Mouse (Mus musculus): ENCODE results near the gene Stap2. TPM values are rescaled to one million over a fixed set of nuclear protein-coding genes. Genes with fewer than 3 reads are reported as not detected.

Stap2 gene
- polyA plus RNA-seq, 1 experiment: 60.4 TPM

DNA sequence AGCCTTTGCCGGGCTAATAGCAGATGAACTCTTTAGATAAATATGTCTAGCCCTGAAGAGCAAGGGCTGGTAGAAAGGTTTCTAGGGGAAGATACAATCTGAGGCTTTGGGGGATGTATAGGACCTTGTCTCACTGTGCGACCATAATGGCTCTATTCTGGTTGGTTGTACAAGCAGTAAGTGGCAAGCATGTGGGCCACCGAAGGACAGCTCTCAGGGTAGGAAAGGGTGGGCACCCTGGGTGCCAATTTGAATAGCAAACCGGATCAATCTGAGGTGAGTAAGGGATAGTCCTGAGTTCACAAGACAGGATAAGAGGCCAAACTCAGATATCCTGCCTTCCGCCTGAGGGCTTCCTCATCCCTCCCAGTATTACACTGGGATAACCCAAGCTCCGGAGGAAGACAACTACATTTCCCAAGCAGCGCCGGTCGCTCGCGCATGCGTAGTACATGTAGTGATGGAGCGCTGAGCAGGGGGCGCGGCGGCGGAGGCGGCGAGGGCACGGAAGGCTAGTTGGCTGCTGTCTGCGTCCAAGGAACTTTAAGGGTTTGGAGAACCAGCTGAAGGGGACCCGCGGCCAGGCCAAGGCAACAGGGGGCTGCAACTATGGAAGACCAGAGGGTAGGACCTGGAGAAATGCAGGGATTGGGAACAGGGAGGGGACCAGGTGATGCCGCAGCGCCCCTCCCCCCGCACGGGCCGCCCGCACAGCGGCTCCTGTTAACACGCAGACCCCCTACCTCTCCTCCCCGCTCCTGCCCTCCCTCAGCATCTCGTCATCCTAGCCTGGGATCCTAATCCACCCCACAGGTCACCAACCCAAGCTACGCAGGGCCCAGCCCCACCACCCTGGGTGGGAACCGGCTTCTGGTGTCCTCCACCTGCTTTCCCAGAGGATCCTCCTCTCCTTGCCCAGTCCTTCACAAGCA lies 19.1 kb downstream of the Stap2 start, which contains the start of gene Fsd1:
TSS of gene Fsd1 (plus strand) at position 480 of the 932 bp plus-strand sequence.
- no peak for DNase-seq
- TF ChIP-seq CTCF (IDR thresholded peaks at IDR 0.05; ENCODE audit: insufficient read depth, low read length) (no peak), POLR2A (IDR thresholded peaks at IDR 0.05; ENCODE audit: borderline replicate concordance, extremely low read depth, low read depth, low read length) (no peak)
- Histone ChIP-seq H3K4me1 (ENCODE audit: control insufficient read depth, insufficient read depth, low read length) (no peaks in the 10 kb centered on the region), H3K4me3 (replicated peaks; ENCODE audit: extremely low read depth, low read depth, low read length) (no peak within 1 kb of the TSS)
- 7% methylated on average over 35 of the region's 35 CpGs for WGBS

DNA sequence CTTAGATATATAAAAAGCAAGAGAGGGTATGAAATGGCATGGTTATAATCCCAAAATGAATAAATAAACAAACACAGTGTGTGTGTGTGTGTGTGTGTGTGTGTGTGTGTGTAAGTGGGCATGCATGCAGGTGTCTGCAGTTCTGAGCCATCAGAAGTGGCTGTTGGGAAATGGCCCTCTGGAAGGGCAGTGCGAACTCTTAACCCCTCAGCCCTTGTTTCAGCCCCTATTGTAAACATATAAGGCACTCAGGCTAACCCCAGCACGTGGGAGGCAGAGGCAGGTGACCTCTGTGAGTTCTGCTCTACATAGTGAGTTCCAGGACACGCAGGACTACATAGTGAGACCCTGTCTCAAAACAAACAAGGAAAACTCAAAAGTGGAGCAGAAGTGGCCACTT lies 28.1 kb downstream of the Stap2 start:
- no peak for DNase-seq
- H3K4me3 ChIP-seq (replicated peaks; ENCODE audit: extremely low read depth, low read depth, low read length): no peak overlapping the region
- H3K4me1 ChIP-seq (ENCODE audit: control insufficient read depth, insufficient read depth, low read length): 0 out of 2 replicates have a peak, but pooled peaks cover 3% of the 10 kb centered on the region
- WGBS: 41% methylated on average over 3 of the region's 3 CpGs
- TF ChIP-seq POLR2A (IDR thresholded peaks at IDR 0.05; ENCODE audit: borderline replicate concordance, extremely low read depth, low read depth, low read length): no peak

DNA sequence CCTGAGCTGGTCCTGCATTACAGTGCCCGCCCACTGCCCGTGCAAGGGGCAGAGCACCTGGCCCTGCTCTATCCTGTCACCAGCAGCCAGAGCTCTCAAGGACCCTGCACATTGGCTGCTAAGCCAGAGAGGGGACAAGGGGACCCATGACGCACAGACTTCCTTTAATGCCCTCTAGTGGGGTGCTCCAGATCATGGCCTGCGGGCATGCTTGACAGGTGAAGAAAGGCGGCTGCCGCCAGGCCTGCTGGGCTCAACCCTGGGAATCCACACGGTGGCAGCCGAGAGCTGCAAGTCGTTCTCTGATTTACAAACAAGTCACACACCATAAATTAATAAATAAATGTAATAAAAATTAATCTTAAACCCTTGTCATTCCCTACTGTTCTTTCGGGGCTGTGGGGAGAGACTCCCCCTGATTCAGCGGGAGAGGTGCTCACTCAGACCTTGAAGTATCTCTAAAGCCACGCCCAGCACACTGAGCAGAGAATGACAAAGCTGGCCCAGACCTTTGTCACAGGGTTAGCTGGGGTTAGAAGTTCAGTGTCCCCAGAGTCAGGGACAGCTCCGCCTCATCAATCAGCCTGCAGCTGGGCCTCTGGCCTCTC lies 29.0 kb downstream of the Stap2 start:
- peak; percentile 78 for DNase-seq
- Histone ChIP-seq H3K4me3 (replicated peaks; ENCODE audit: extremely low read depth, low read depth, low read length) (no peak overlapping the region), H3K4me1 (ENCODE audit: control insufficient read depth, insufficient read depth, low read length) (0 out of 2 replicates have a peak, but pooled peaks cover 3% of the 10 kb centered on the region)
- TF ChIP-seq POLR2A (IDR thresholded peaks at IDR 0.05; ENCODE audit: borderline replicate concordance, extremely low read depth, low read depth, low read length) (no peak), CTCF (IDR thresholded peaks at IDR 0.05; ENCODE audit: insufficient read depth, low read length) (peak; percentile 79)
- 14% methylated on average over 13 of the region's 13 CpGs for WGBS

DNA sequence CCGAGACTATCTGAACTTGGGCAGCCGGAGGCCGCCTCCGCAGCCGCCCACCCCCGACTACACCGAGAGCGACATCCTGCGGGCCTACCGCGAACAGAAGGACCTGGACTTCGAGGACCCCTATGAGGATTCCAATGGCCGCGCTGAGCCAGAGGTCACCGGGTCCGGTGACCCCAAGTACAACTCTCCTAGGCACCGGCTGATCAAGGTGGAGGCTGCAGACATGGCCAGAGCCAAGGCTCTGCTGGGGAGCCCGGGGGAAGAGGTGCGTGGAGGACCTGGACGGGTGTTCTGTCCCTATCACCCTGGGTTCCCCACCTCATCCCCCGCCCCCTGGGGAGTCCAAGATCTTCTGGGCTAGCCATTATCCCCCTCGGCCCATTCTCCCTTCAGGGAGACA lies 33.9 kb downstream of the Stap2 start:
- DNase-seq: no peak
- WGBS: 40% methylated on average over 22 of the region's 22 CpGs
- no peak for TF ChIP-seq POLR2A (IDR thresholded peaks at IDR 0.05; ENCODE audit: borderline replicate concordance, extremely low read depth, low read depth, low read length)
- no peak for TF ChIP-seq CTCF (IDR thresholded peaks at IDR 0.05; ENCODE audit: insufficient read depth, low read length)
- peaks cover under 1% of the 10 kb centered on the region; the same call in 1 of the 2 replicates for H3K4me1 ChIP-seq (ENCODE audit: control insufficient read depth, insufficient read depth, low read length)
- H3K4me3 ChIP-seq (replicated peaks; ENCODE audit: extremely low read depth, low read depth, low read length): no peak overlapping the region

DNA sequence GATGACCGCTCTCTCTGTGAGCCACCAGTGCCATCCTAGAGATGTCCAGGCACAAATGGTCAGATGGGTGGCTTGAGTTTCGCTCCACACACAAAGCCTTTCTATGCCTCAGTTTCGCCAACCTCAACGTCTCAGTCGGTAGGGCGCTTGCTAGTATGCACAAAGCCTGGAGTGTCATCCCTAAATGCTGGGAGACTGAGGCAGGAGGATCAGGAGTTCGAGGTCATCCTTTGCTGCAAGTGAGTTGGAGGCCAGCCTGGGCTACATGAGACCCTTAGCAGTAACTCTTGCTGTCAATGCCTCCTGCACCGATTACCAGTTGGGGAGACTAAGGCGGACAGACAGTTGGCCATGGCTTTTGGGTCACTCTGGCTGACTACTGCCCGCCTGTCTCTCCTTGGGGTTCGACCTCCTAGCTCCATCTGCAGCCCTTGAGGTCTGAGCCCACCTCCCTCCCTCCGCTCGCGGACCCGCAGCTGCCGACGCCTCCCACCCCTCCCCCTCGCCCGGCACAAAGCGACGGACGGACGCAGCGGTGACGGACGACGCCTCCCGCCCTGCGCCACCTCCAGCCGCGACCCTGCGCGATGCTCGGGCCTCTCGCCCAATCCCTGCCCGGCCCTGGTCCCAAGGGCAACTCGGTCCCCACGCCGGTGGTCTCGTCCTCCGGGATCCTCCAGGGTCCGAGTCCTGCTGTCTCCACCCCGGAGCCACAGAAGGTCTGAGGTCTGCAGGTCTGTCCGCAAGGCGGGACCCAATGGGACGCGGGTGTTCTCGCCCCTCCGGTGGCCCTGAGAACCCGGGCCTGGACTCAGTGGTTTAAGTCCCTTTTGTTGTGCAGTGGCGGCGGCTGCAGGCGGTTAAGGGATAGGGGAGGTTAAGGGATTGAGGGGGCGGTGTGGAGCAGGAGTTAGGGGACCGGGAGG lies 35.2 kb downstream of the Stap2 start, which contains the start of gene Shd:
TSS of gene Shd (plus strand) at position 502 of the 926 bp plus-strand sequence.
- 10% methylated on average over 54 of the region's 55 CpGs for WGBS

DNA sequence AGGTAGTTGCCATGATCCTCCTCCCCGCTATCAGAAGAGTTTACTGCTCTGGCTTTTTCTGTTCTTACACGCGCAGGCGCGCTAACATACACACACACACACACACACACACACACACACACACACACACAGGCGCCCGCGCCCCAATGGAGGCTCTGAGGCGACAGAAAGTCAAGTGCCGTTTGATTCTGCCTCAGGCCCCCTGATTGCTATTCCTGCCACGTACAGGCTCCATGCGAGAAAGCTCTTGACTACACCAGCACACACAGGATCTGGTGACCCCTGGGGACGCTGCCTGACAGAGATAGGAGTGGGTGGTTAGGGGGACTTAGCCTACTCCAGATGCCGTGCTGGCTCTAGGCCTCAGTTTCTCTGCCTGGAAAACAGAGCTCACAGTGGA lies 35.8 kb downstream of the Stap2 start:
- TF ChIP-seq CTCF (IDR thresholded peaks at IDR 0.05; ENCODE audit: insufficient read depth, low read length) (no peak), POLR2A (IDR thresholded peaks at IDR 0.05; ENCODE audit: borderline replicate concordance, extremely low read depth, low read depth, low read length) (no peak)
- no peaks in the 10 kb centered on the region; the same call in 1 of the 2 replicates for H3K4me1 ChIP-seq (ENCODE audit: control insufficient read depth, insufficient read depth, low read length)
- no peak for DNase-seq
- WGBS: 45% methylated on average over 14 of the region's 14 CpGs
- H3K4me3 ChIP-seq (replicated peaks; ENCODE audit: extremely low read depth, low read depth, low read length): no peak overlapping the region

More for the DNA sequence above, 35.2 kb downstream of the Stap2 start, which contains the start of gene Shd:
- no peak for DNase-seq
- TF ChIP-seq POLR2A (IDR thresholded peaks at IDR 0.05; ENCODE audit: borderline replicate concordance, extremely low read depth, low read depth, low read length) (no peak), CTCF (IDR thresholded peaks at IDR 0.05; ENCODE audit: insufficient read depth, low read length) (no peak)
- Histone ChIP-seq H3K4me3 (replicated peaks; ENCODE audit: extremely low read depth, low read depth, low read length) (peak within 1 kb of the TSS; percentile 36), H3K4me1 (ENCODE audit: control insufficient read depth, insufficient read depth, low read length) (no peaks in the 10 kb centered on the region; the same call in 1 of the 2 replicates)

DNA sequence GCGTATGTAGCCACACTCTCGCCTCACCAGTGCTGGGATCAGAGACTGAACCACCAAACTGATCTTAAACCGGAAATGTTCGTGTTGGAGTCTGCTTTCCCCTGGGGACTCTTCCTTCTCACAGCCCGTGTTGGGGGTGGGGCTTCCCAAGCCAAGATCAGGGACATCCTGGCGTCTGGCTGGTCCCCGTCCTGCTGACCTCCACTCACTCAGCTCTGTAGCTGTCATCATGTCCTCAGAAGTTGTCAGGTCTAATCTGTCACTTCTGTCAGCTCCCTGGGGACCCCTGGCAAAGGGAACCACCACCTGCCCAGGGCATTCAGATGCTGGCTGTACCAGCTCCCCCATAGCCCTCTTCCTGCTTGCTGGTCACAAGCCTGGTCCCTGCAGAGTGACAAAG lies 37.2 kb downstream of the Stap2 start:
- 58% methylated on average over 7 of the region's 7 CpGs for WGBS
- DNase-seq: no peak

DNA sequence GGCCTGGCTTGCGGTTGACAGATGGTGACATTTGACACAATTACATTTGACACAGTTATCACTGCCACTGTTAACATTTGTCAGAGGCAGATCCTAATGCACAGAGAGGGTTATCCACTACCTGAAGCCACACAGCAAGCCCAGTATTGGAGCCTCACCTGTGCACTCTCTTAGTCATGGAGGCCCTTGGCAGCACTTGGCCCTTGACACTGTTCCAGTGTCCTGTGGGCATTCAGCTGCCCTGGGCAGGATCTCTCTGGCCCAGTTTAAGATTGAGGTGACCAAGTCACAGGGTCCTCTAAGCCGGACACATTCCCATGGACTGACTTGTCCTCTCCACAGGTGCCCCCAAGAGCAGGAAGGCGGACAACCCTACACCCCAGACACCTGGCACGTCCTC lies 38.2 kb downstream of the Stap2 start:
- no peak for DNase-seq
- Histone ChIP-seq H3K4me3 (replicated peaks; ENCODE audit: extremely low read depth, low read depth, low read length) (no peak overlapping the region), H3K4me1 (ENCODE audit: control insufficient read depth, insufficient read depth, low read length) (no peaks in the 10 kb centered on the region; the same call in 1 of the 2 replicates)
- no peak for TF ChIP-seq POLR2A (IDR thresholded peaks at IDR 0.05; ENCODE audit: borderline replicate concordance, extremely low read depth, low read depth, low read length)
- no peak for TF ChIP-seq CTCF (IDR thresholded peaks at IDR 0.05; ENCODE audit: insufficient read depth, low read length)
- WGBS: 96% methylated on average over 4 of the region's 4 CpGs

More for the DNA sequence above, 37.2 kb downstream of the Stap2 start:
- no peaks in the 10 kb centered on the region; the same call in 1 of the 2 replicates for H3K4me1 ChIP-seq (ENCODE audit: control insufficient read depth, insufficient read depth, low read length)
- no peak overlapping the region for H3K4me3 ChIP-seq (replicated peaks; ENCODE audit: extremely low read depth, low read depth, low read length)
- TF ChIP-seq POLR2A (IDR thresholded peaks at IDR 0.05; ENCODE audit: borderline replicate concordance, extremely low read depth, low read depth, low read length) (no peak), CTCF (IDR thresholded peaks at IDR 0.05; ENCODE audit: insufficient read depth, low read length) (no peak)

Measured in lung, adult 2 months (tissue).